Mouse (Mus musculus) right cerebral cortex, postnatal 36 days (tissue): ENCODE measurements around the gene Adamtsl2.

Source experiments
- DNase-seq, 2 experiments: peaks; one replicate each; pipeline ENCODE4 v3.0.0; 2022; ENCODE audit warnings: low spot score in 2 of 2, mixed read lengths in 1 of 2

Adamtsl2 gene

GRCm38 (mm10) chr2:27119766-27120165, 40.6 kb downstream of the Adamtsl2 start:
- DNase-seq: no peak

- DNase-seq: no peak
Measured at GRCm38 (mm10) chr2:27120241-27120641, 41.1 kb downstream of the Adamtsl2 start.

GRCm38 (mm10) chr2:27121626-27122355, 42.6 kb downstream of the Adamtsl2 start:
- DNase-seq: peak in 1 of 2 experiments; percentile 41

GRCm38 (mm10) chr2:27122578-27122977, 43.4 kb downstream of the Adamtsl2 start:
- DNase-seq: no peak

- no peak for DNase-seq
Measured at GRCm38 (mm10) chr2:27123121-27123520, 43.9 kb downstream of the Adamtsl2 start.

- no peak for DNase-seq
Measured at GRCm38 (mm10) chr2:27125979-27126378, 46.8 kb downstream of the Adamtsl2 start.

GRCm38 (mm10) chr2:27126496-27126895, 47.3 kb downstream of the Adamtsl2 start:
- no peak for DNase-seq

- DNase-seq: no peak
Measured at GRCm38 (mm10) chr2:27128990-27129389, 49.8 kb downstream of the Adamtsl2 start.

GRCm38 (mm10) chr2:27135935-27136334, 56.8 kb downstream of the Adamtsl2 start:
- DNase-seq: no peak

GRCm38 (mm10) chr2:27136336-27136735, 57.2 kb downstream of the Adamtsl2 start:
- DNase-seq: no peak

- DNase-seq: peak in 1 of 2 experiments; percentile 27
Measured at GRCm38 (mm10) chr2:27136789-27137188, 57.6 kb downstream of the Adamtsl2 start.

- no peak for DNase-seq
Measured at GRCm38 (mm10) chr2:27138356-27138755, 59.2 kb downstream of the Adamtsl2 start.

- peak in 1 of 2 experiments; percentile 36 for DNase-seq
Measured at GRCm38 (mm10) chr2:27141950-27142693, 62.9 kb downstream of the Adamtsl2 start, which contains the start of gene Fam163b. Gene Fam163b, minus strand, starts transcription at chr2:27142491.

- peak in 1 of 2 experiments; percentile 50 for DNase-seq
Measured at GRCm38 (mm10) chr2:27144957-27145356, 65.8 kb downstream of the Adamtsl2 start.

GRCm38 (mm10) chr2:27146840-27147239, 67.7 kb downstream of the Adamtsl2 start:
- DNase-seq: no peak

- DNase-seq: no peak
Measured at GRCm38 (mm10) chr2:27149457-27149856, 70.3 kb downstream of the Adamtsl2 start.

GRCm38 (mm10) chr2:27154466-27155185, 75.4 kb downstream of the Adamtsl2 start:
- DNase-seq: no peak

- DNase-seq: no peak
Measured at GRCm38 (mm10) chr2:27156596-27156995, 77.4 kb downstream of the Adamtsl2 start.
